Mouse (Mus musculus): Measurements from ENCODE around the gene Lage3.
"Not testable (repeated sequence)": the region's sequence is repeated elsewhere in the genome, so short reads cannot be mapped to it uniquely, and the experiment has no call there.

The Lage3 gene

GRCm38 (mm10) chrX:74353467-74353770, at the start of gene Lage3:
Gene Lage3 (minus strand): TSS chrX:74353618.
- DNase-seq, result peak; percentile 76

GRCm38 (mm10) chrX:74400136-74400535, 46.7 kb upstream of the Lage3 start:
- no peak for DNase-seq

DNA sequence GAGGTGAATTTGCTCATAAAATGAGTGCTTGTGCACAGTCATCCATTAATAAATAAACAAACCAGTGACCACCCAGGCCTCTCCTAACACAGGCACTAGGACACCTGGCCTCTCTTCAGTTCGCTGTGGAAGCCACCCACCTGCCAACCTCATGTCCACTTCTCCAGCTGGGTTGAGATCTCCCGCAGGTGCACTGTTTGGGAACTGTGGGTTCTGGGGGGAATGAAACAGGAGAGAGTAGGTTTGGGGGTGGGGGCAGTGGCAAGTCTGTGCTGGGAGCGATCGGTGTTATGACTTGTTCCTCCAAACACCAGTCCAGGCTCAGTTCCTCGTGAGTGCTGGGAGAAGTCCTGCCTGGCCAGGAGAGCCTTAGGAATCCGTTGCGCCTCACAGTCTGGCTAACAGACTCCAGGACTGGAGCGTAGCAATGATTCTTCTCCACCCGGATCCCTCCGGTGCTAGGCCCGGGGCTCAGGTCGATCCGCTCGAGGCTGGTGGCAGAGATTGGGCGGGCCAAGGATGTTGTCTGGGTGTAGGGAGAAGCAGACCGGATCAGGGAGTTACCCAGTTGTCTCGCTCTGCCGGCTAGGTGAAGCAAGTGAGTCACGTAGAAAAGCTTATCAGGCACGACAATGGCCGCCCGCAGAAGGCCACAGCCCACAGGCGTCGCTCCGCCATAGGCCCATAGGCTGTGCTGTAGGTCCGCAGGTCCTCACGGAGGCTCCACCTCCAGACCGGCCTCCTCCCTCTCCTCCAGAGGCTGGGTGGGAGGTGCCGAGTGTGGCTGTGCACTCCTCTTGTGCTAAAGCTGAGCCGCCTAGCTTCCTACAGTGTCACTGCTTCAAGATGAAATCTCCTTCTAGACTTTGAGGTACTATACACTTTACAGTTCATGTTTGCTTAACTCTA, 39.4 kb upstream of the Lage3 start, which contains the start of the genes Fam3a and Ikbkg:
Fam3a (minus strand) TSS at position 738 of the 909 bp plus-strand sequence.
Ikbkg (plus strand) TSS at position 756 of the 909 bp plus-strand sequence.
- peak; percentile 66 for DNase-seq

- DNase-seq, result no peak
Observed at GRCm38 (mm10) chrX:74388153-74388552, 34.7 kb upstream of the Lage3 start.

DNA sequence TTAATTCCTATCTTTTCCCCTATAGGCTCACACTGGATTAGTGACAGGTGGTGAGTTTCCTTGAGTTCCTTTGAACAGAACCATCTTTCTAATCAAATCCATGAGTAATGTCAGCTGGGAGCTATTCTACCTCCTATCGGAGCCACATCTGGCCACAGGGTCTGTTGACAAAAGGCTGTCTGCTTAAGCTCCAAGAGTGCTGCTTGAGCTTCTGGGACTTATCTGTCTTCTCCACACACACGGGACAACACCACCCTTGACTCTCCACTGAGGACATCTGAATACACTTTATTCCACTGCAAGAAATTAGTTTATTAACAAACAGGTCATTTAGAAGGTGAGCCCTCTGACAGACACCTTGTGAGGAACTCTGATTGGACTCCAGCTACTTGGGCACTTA, 31.0 kb upstream of the Lage3 start:
- DNase-seq, result no peak

GRCm38 (mm10) chrX:74372888-74373549, 19.6 kb upstream of the Lage3 start, which contains the start of the genes Ubl4a and Slc10a3:
Gene Ubl4a (minus strand): TSS chrX:74373218.
Gene Slc10a3 (minus strand): TSS chrX:74373349.
- DNase-seq, result peak; percentile 68

- peak; percentile 66 for DNase-seq
Observed at GRCm38 (mm10) chrX:74368209-74368909, 14.9 kb upstream of the Lage3 start.

- no peak for DNase-seq
Observed at GRCm38 (mm10) chrX:74367512-74367911, 14.1 kb upstream of the Lage3 start.

GRCm38 (mm10) chrX:74359171-74359570, 5.8 kb upstream of the Lage3 start:
- DNase-seq, result no peak

GRCm38 (mm10) chrX:74357069-74357468, 3.7 kb upstream of the Lage3 start:
- DNase-seq, result not testable (repeated sequence)

- DNase-seq, result no peak
Observed at GRCm38 (mm10) chrX:74352645-74353466, 562 bp downstream of the Lage3 start.

GRCm38 (mm10) chrX:74330166-74330930, 23.1 kb downstream of the Lage3 start:
- no peak for DNase-seq

DNA sequence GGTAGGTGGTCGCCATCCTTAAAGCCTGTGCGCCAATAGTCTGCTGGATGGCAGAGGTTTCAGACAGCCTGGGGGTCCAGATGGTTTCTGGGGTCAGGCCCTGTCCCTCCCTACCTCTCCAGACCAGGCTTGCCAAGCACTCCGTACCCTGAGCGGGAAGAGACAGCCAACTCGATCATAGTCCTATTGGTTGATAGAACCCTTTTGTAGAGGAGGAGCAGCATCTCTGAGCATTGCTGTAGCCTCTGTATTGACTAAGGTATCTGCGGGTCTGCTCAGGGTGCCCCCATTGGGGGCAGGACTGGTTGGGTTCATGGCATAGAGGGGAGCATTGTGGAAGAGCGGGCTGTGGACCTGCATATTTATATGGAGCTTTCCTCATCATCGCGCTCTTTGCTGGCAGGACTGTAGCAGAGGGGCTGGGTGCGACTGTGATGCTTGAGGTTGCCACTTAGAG, 24.2 kb downstream of the Lage3 start:
- no peak for DNase-seq

DNA sequence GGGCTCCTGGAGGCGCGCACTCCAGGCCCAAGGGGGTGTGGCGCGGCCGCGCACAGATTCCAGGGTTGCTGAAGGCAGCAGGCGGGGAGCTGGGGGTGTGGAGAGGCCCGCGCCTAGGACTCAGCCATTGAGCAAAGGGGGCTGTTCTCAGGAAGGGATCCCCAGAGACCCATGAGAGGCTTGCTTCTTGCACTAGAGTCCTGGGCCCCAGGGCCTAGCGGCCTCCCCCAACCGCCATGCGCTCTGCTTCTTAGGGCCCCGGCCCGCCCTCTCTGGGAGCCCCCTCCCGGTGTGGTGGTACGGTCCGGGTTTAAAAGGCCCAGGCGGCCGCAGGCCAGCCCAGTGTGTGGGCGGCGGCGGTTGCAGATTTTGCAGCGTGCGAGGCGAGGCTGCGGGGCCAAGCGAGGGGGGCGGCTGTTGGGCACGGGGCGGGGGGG, 24.7 kb downstream of the Lage3 start, which contains the start of gene Plxna3:
Plxna3 (plus strand) TSS at position 342 of the 437 bp plus-strand sequence.
- DNase-seq, result peak; percentile 77

GRCm38 (mm10) chrX:74312540-74313464, 40.6 kb downstream of the Lage3 start, which contains the start of gene Fam50a:
Gene Fam50a (plus strand): TSS chrX:74313033.
- peak; percentile 78 for DNase-seq

DNA sequence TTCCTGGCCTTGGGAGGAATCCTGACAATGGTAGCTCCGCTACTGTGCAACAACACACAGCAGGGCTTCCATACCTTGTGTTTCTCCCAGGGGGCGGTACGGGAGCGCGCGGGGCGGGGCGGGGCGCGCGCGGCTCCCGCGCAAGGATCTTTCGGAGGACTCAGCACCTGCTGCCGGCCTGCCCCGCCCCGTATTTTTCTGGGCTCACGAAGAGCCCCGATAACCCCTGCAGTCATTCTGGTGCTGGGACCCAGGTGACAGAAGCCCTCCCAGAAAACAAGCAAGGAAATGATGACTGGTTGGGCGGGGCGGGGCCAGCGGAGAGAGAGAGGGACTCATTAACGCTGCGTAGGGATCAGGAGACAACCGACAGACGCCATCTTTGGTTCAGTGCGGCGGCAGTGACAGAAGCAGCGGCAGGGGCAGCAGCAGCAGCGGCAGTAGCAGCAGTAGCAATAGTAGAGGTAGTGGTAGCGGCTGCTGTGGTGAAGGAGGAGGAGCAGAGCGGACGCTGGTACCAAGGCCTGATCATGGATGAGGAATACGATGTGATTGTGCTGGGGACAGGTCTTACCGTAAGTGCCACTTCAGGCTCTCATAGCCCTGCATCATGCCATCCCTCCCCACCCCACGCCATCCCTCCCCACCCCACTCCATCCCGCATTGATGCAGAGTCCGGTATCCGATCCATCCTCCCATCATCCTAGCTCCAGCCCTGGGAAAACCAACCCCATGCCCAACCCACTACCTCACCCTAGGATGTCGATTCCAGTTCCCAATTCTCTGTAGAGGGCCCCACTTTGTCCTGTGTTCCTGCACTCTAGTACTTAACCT, 48.3 kb downstream of the Lage3 start, which contains the start of gene Gdi1:
Gdi1 (plus strand) TSS at position 132 of the 834 bp plus-strand sequence.
- peak; percentile 72 for DNase-seq
